In genomic region chr11:11829161-11830000, GRCm38 (mm10) we compare ENCODE assay signal across 10 mouse cellular contexts. TPM values are rescaled to one million over a fixed set of nuclear protein-coding genes. Genes with fewer than 3 reads are reported as not detected.
A peak's percentile ranks its signal among the peaks of the same experiment; 100 is the strongest.
DNase-seq lines count a peak whose midpoint lies in the region; ATAC-seq and TF ChIP-seq lines count a peak whose summit lies in the region.
"Had no signal": no experiment of that assay in that cellular context is flagged by ENCODE, and none has a peak within 500 bp of the region (broad histone marks: within the 10 kb centered on the region; RNA-seq: fewer than 3 reads in every experiment).

No protein-coding gene starts in this region.

- peak; percentile 49 for DNase-seq in forebrain, embryonic 10.5 days (ENCODE audit: extremely low spot score, low spot score)
- no peak for DNase-seq in forebrain, postnatal 0 days
- peak; percentile 92 for DNase-seq in midbrain, embryonic 11.5 days (ENCODE audit: low spot score, missing footprints)
- no peak for DNase-seq in midbrain, postnatal 0 days (ENCODE audit: low spot score)
- peak; percentile 68 for DNase-seq in limb, embryonic 14.5 days (ENCODE audit: low spot score)
- DNase-seq in thymus, postnatal 0 days (ENCODE audit: low spot score), result no peak
- no peak for DNase-seq in frontal cortex, postnatal 10 days (ENCODE audit: low spot score in 2 of 2)

- H3K36me3 ChIP-seq in forebrain, embryonic 10.5 days (replicated peaks), result no peaks in the 10 kb centered on the region
- no peaks in the 10 kb centered on the region for H3K36me3 ChIP-seq in forebrain, postnatal 0 days (ENCODE audit: insufficient read depth)
- H3K36me3 ChIP-seq in midbrain, embryonic 11.5 days (ENCODE audit: control insufficient read depth, insufficient read depth, low read length), result no peaks in the 10 kb centered on the region
- H3K36me3 ChIP-seq in midbrain, postnatal 0 days (ENCODE audit: insufficient read depth, low read length), result no peaks in the 10 kb centered on the region
- H3K36me3 ChIP-seq in limb, embryonic 14.5 days (ENCODE audit: control insufficient read depth, insufficient read depth, low read length), result no peaks in the 10 kb centered on the region
- H3K36me3 ChIP-seq in stomach, embryonic 16.5 days (ENCODE audit: control insufficient read depth, insufficient read depth, low read length), result no peaks in the 10 kb centered on the region

- peak overlapping the region; percentile 84 for H3K27ac ChIP-seq in forebrain, embryonic 10.5 days
- H3K27ac ChIP-seq in forebrain, postnatal 0 days (ENCODE audit: low read depth, low read length), result no peak overlapping the region
- H3K27ac ChIP-seq in midbrain, embryonic 11.5 days (ENCODE audit: low read depth, low read length), result peak overlapping the region; percentile 67; the same call in 1 of the 2 replicates
- H3K27ac ChIP-seq in midbrain, postnatal 0 days (ENCODE audit: low read depth, low read length), result no peak overlapping the region
- H3K27ac ChIP-seq in limb, embryonic 14.5 days (replicated peaks; ENCODE audit: low read depth, low read length), result peak overlapping the region; percentile 85
- peak overlapping the region; percentile 80 for H3K27ac ChIP-seq in stomach, embryonic 16.5 days (ENCODE audit: low read length)
- H3K27ac ChIP-seq: left cerebral cortex, adult 2 months had no signal

- no peak overlapping the region for H3K9ac ChIP-seq in forebrain, postnatal 0 days
- H3K9ac ChIP-seq in midbrain, embryonic 11.5 days (ENCODE audit: low read length), result no peak overlapping the region; the same call in 1 of the 2 replicates
- no peak overlapping the region for H3K9ac ChIP-seq in midbrain, postnatal 0 days (replicated peaks; ENCODE audit: low read length, poor library complexity, severe bottlenecking)
- no peak overlapping the region for H3K9ac ChIP-seq in limb, embryonic 14.5 days (ENCODE audit: low read depth, low read length, severe bottlenecking)
- peak overlapping the region; percentile 29 for H3K9ac ChIP-seq in stomach, embryonic 16.5 days (ENCODE audit: low read length)

- TF ChIP-seq POLR2A in limb, embryonic 14.5 days (IDR thresholded peaks at IDR 0.05; ENCODE audit: borderline replicate concordance, extremely low read depth, insufficient read depth, insufficient read length), result no peak

- H3K4me1 ChIP-seq in forebrain, embryonic 10.5 days, result peaks cover 86% of the 10 kb centered on the region
- no peaks in the 10 kb centered on the region for H3K4me1 ChIP-seq in forebrain, postnatal 0 days (ENCODE audit: insufficient read depth)
- H3K4me1 ChIP-seq in midbrain, embryonic 11.5 days (ENCODE audit: control insufficient read depth, insufficient read depth, low read length), result peaks cover 55% of the 10 kb centered on the region
- H3K4me1 ChIP-seq in midbrain, postnatal 0 days (ENCODE audit: insufficient read depth, low read length), result no peaks in the 10 kb centered on the region; the same call in 1 of the 2 replicates
- peaks cover 74% of the 10 kb centered on the region for H3K4me1 ChIP-seq in limb, embryonic 14.5 days (ENCODE audit: control insufficient read depth, insufficient read depth, low read length)
- peaks cover 48% of the 10 kb centered on the region for H3K4me1 ChIP-seq in stomach, embryonic 16.5 days (ENCODE audit: control insufficient read depth, insufficient read depth, low read length)

- TF ChIP-seq CTCF in forebrain, postnatal 0 days (IDR thresholded peaks at IDR 0.05; ENCODE audit: low read depth), result no peak
- TF ChIP-seq CTCF in midbrain, postnatal 0 days (IDR thresholded peaks at IDR 0.05), result no peak

- ATAC-seq in forebrain, postnatal 0 days, result no peak
- ATAC-seq in midbrain, embryonic 11.5 days (ENCODE audit: low FRiP score), result peak; percentile 61
- no peak for ATAC-seq in midbrain, postnatal 0 days (ENCODE audit: low FRiP score)
- peak; percentile 36; the same call in 1 of the 2 replicates for ATAC-seq in limb, embryonic 14.5 days (ENCODE audit: low FRiP score, low read depth)
- ATAC-seq in stomach, embryonic 16.5 days (ENCODE audit: insufficient read depth, low FRiP score), result peak; percentile 83

- no peak overlapping the region for H3K4me3 ChIP-seq in forebrain, embryonic 10.5 days
- H3K4me3 ChIP-seq in forebrain, postnatal 0 days (ENCODE audit: low read depth, low read length), result no peak overlapping the region
- H3K4me3 ChIP-seq in midbrain, embryonic 11.5 days (ENCODE audit: low read depth, low read length), result no peak overlapping the region
- H3K4me3 ChIP-seq in midbrain, postnatal 0 days (ENCODE audit: low read depth, low read length), result no peak overlapping the region
- H3K4me3 ChIP-seq in limb, embryonic 14.5 days (replicated peaks; ENCODE audit: low read length), result no peak overlapping the region
- no peak overlapping the region for H3K4me3 ChIP-seq in stomach, embryonic 16.5 days (replicated peaks; ENCODE audit: low read length)
- H3K4me3 ChIP-seq: erythroblast, embryonic 14.5 days; left cerebral cortex, adult 2 months had no signal

- H3K27me3 ChIP-seq in forebrain, embryonic 10.5 days (ENCODE audit: poor library complexity, severe bottlenecking), result peaks cover 57% of the 10 kb centered on the region
- 0 out of 2 replicates have a peak, but pooled peaks cover 4% of the 10 kb centered on the region for H3K27me3 ChIP-seq in forebrain, postnatal 0 days (ENCODE audit: insufficient read depth, low read length)
- H3K27me3 ChIP-seq in midbrain, embryonic 11.5 days (ENCODE audit: control insufficient read depth, insufficient read depth, low read length), result no peaks in the 10 kb centered on the region
- no peaks in the 10 kb centered on the region for H3K27me3 ChIP-seq in midbrain, postnatal 0 days (ENCODE audit: insufficient read depth, low read length)
- no peaks in the 10 kb centered on the region for H3K27me3 ChIP-seq in limb, embryonic 14.5 days (ENCODE audit: control insufficient read depth, insufficient read depth, low read length)
- no peaks in the 10 kb centered on the region for H3K27me3 ChIP-seq in stomach, embryonic 16.5 days (ENCODE audit: control insufficient read depth, insufficient read depth, low read length)

- no peak overlapping the region for H3K4me2 ChIP-seq in forebrain, postnatal 0 days (ENCODE audit: low read depth)
- H3K4me2 ChIP-seq in midbrain, embryonic 11.5 days, result no peak overlapping the region
- no peak overlapping the region for H3K4me2 ChIP-seq in midbrain, postnatal 0 days (ENCODE audit: low read depth, low read length, poor library complexity, severe bottlenecking)
- H3K4me2 ChIP-seq in limb, embryonic 14.5 days (replicated peaks; ENCODE audit: low read depth, low read length, severe bottlenecking), result peak overlapping the region; percentile 20
- peak overlapping the region; percentile 29 for H3K4me2 ChIP-seq in stomach, embryonic 16.5 days (ENCODE audit: low read depth, low read length)

- no peaks in the 10 kb centered on the region for H3K9me3 ChIP-seq in forebrain, embryonic 10.5 days
- no peaks in the 10 kb centered on the region for H3K9me3 ChIP-seq in forebrain, postnatal 0 days (ENCODE audit: low read length)
- H3K9me3 ChIP-seq in midbrain, embryonic 11.5 days (ENCODE audit: control insufficient read depth, low read length), result no peaks in the 10 kb centered on the region
- H3K9me3 ChIP-seq in midbrain, postnatal 0 days (ENCODE audit: low read length), result no peaks in the 10 kb centered on the region
- H3K9me3 ChIP-seq in limb, embryonic 14.5 days (ENCODE audit: control insufficient read depth, low read length), result no peaks in the 10 kb centered on the region
- H3K9me3 ChIP-seq in stomach, embryonic 16.5 days (replicated peaks; ENCODE audit: control insufficient read depth, low read length), result no peaks in the 10 kb centered on the region

- 16% methylated on average over 11 of the region's 11 CpGs for WGBS in forebrain, embryonic 10.5 days
- WGBS in forebrain, postnatal 0 days, result 29% methylated on average over 11 of the region's 11 CpGs
- 13% methylated on average over 11 of the region's 11 CpGs for WGBS in midbrain, embryonic 11.5 days
- WGBS in midbrain, postnatal 0 days, result 34% methylated on average over 11 of the region's 11 CpGs
- 21% methylated on average over 11 of the region's 11 CpGs for WGBS in limb, embryonic 14.5 days
- 24% methylated on average over 11 of the region's 11 CpGs for WGBS in stomach, embryonic 16.5 days

RNA-seq across cellular contexts. Expression of gene Fignl1, which starts 20.6 kb away (rescaled TPM):
- polyA plus RNA-seq in forebrain, embryonic 10.5 days (2016; fragmentation: Nextera tagmentation; extraction: Ambion mirVana), result 101 and 114 TPM in 2 replicates
- 4.8 and 7.8 TPM in 2 replicates for total RNA-seq in forebrain, postnatal 0 days (2014; rRNA removed)
- polyA plus RNA-seq in forebrain, postnatal 0 days (2015; fragmentation: Nextera tagmentation; extraction: Ambion mirVana), result 4.4 and 4.9 TPM in 2 replicates
- polyA plus RNA-seq in midbrain, embryonic 11.5 days (2014; fragmentation: Nextera tagmentation; extraction: Ambion mirVana), result 99.1 and 109 TPM in 2 replicates
- 4.4 and 5.2 TPM in 2 replicates for total RNA-seq in midbrain, postnatal 0 days (2014; rRNA removed)
- polyA plus RNA-seq in midbrain, postnatal 0 days (2015; fragmentation: Nextera tagmentation; extraction: Ambion mirVana), result 2.2 and 3.7 TPM in 2 replicates
- polyA plus RNA-seq in limb, embryonic 14.5 days (2012; rRNA removed), result 20.0 and 21.2 TPM in 2 replicates
- polyA plus RNA-seq in limb, embryonic 14.5 days (2014; fragmentation: Nextera tagmentation; extraction: Ambion mirVana), result 43.2 and 46.5 TPM in 2 replicates
- 47.3 and 50.1 TPM in 2 replicates for polyA plus RNA-seq in stomach, embryonic 16.5 days (2015; fragmentation: Nextera tagmentation; extraction: Ambion mirVana)
- polyA plus RNA-seq in thymus, postnatal 0 days (2015; fragmentation: Nextera tagmentation; extraction: Ambion mirVana), result 62.4 and 65.6 TPM in 2 replicates

Comparison
In these comparisons a context has a peak if more than half of its experiments do, and no peak if none do; other contexts are left out.
1. DNase-seq: peak in forebrain, embryonic 10.5 days (single experiment), midbrain, embryonic 11.5 days (single experiment) and limb, embryonic 14.5 days (single experiment); none in forebrain, postnatal 0 days (single experiment), midbrain, postnatal 0 days (single experiment), thymus, postnatal 0 days (single experiment) and frontal cortex, postnatal 10 days (0 of 2).
2. H3K27ac ChIP-seq: peak in forebrain, embryonic 10.5 days (single experiment), midbrain, embryonic 11.5 days (single experiment), limb, embryonic 14.5 days (single experiment) and stomach, embryonic 16.5 days (single experiment); none in forebrain, postnatal 0 days (single experiment) and midbrain, postnatal 0 days (single experiment).
3. ATAC-seq: peak in midbrain, embryonic 11.5 days (single experiment), limb, embryonic 14.5 days (single experiment) and stomach, embryonic 16.5 days (single experiment); none in forebrain, postnatal 0 days (single experiment) and midbrain, postnatal 0 days (single experiment).
4. H3K4me2 ChIP-seq: peak in limb, embryonic 14.5 days (single experiment) and stomach, embryonic 16.5 days (single experiment); none in forebrain, postnatal 0 days (single experiment), midbrain, embryonic 11.5 days (single experiment) and midbrain, postnatal 0 days (single experiment).